Mouse (Mus musculus) heart, adult 10 weeks (tissue): ENCODE data around the gene Natd1. TPM values are rescaled to one million over a fixed set of nuclear protein-coding genes. Genes with fewer than 3 reads are reported as not detected.

Experiments
- polyA plus RNA-seq: library from polyadenylated mRNA; stranded (reverse); fragments of 350-450 nt; fragmentation: Illumina TruSeq; extraction: RNeasy Lipid Tissue Mini Kit (QIAGEN cat#74804); gene quantifications from one replicate; pipeline ENCODE4 v1.2.3, GENCODE M21; 2014; ENCODE audit warnings: low read depth, low replicate concordance

The Natd1 gene
- 9.7 TPM for polyA plus RNA-seq

DNA sequence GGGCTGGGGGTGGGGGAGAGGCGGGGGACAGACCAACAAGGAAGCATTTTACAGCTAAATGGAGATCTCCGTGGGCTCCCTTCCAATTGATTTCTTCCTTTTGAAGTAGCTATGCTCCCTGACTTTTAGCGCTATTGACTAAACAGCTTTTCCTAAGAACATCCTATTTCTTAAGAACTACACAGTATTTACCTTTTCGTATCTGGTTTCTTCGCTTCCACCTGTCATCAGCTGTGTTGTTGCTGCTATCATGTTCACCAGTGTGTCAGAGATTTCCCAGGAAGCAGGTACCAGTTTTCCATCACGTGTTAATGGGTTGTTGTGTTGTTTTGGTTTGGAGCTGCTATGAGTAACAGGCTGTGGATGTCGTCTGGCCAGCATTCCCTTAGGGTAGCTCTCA is at the start of gene Natd1:
Gene Natd1 (minus strand): TSS at position 260 of the 400 bp plus-strand sequence.

DNA sequence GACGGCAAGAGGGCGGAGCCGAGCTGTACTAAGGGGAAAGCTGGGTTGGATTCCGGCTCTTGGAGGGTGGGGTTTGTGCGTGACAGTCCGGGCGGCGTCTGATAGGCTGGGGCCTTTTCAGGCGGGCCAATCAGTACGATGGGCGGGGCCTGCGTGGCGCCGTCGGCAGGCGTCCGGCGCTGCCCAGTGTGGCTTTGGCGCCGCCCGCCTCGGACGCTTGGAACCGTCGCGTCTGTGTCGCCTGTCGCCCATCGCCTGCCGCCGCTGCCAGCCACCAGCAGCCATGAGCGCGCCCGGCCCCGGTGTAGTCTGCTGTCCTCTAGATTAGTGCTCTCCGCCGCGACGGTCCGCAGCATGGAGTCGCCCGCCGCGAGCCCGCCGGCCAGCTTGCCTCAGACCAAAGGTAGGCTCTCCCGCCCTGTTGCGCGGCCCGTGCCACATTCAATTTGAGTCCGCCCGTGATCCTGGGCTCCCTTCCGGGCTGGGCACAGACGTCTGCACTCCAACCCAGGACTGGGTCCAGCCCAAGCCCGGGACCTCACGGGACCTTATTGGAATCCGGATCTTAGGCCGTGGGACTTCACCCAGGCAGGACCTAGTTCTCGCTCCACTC is 17.4 kb upstream of the Natd1 start, which contains the start of gene Map2k3:
Gene Map2k3 (plus strand): TSS at position 165 of the 613 bp plus-strand sequence.

DNA sequence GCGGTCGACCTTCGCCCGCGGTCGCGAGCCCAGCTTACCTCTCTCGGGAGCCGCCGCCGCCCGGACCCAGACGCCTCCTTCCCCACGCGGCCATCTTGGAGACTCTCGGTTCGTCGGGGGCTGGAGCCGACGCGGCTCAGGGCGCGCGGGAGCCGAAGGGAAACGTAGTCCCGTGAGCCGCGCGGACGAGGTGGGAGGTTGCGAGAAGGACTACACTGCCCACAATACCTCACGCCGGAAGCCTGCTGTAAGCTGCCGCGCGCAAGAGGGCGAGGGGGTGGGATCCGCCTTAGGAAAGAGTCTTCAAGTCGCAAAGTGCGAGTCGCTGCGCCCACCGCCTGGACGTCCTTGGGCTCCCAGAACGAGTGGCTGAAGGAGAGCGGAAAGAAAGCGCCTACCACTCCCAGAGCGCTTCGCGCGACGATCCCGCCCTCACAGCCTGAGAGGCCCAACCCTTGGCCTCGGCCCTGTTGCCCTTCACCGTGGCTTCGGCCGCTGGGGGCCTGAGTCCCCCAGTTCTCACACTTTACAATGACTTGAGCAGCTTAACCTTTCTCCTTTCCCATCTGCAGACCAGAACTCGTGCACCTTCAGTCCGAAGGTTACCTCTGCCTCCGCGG is 35.8 kb downstream of the Natd1 start, which contains the start of gene Tmem11:
Gene Tmem11 (minus strand): TSS at position 598 of the 620 bp plus-strand sequence.

Other genes with a start within 250 kb of the Natd1 start
- 11.0 TPM for gene Llgl1, start 215.0 kb downstream of the Natd1 start, polyA plus RNA-seq
- 100 TPM for gene Flii, start 187.5 kb downstream of the Natd1 start, polyA plus RNA-seq
- 33.0 TPM for gene Mief2, start 186.4 kb downstream of the Natd1 start, polyA plus RNA-seq
- gene Top3a, start 137.4 kb downstream of the Natd1 start, polyA plus RNA-seq, result 4.1 TPM
- 11.4 TPM for gene Smcr8, start 137.2 kb downstream of the Natd1 start, polyA plus RNA-seq
- gene Shmt1, start 103.0 kb downstream of the Natd1 start, polyA plus RNA-seq, result 6.6 TPM
- gene Dhrs7b, start 84.1 kb downstream of the Natd1 start, polyA plus RNA-seq, result 19.7 TPM
- 37.8 TPM for gene Tmem11, start 35.5 kb downstream of the Natd1 start, polyA plus RNA-seq
- 77.8 TPM for gene Map2k3, start 17.3 kb upstream of the Natd1 start, polyA plus RNA-seq
- 21.0 TPM for gene Kcnj12, start 107.8 kb upstream of the Natd1 start, polyA plus RNA-seq
- gene Tnfrsf13b, start 212.0 kb upstream of the Natd1 start, polyA plus RNA-seq, result 0.47 TPM